Mouse (Mus musculus): ENCODE data around the gene Zfp473.
"Not testable (repeated sequence)": the region's sequence is repeated elsewhere in the genome, so short reads cannot be mapped to it uniquely, and the experiment has no call there.

Zfp473 gene

DNA sequence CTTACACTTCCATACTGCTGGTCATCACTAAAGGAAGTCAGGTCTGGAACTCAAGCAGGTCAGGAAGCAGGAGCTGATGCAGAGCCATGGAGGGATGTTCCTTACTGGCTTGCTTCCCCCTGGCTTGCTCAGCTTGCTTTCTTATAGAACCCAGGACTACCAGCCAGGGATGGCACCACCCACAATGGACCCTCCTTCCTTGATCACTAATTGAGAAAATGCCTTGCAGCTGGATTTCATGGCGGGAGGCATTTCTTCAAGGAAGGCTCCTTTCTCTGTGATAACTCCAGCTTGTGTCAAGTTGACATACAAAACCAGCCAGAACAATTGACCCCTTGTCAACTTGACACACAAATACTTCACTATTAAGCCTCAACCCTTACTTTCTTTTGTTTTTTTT lies at the start of gene Zfp473:
Zfp473 (minus strand) TSS at position 101 of the 400 bp plus-strand sequence.
- DNase-seq (ENCODE audit: low read depth): not testable (repeated sequence)

GRCm38 (mm10) chr7:44792781-44793180 lies 41.9 kb upstream of the Zfp473 start:
- DNase-seq (ENCODE audit: low read depth): peak; percentile 26

DNA sequence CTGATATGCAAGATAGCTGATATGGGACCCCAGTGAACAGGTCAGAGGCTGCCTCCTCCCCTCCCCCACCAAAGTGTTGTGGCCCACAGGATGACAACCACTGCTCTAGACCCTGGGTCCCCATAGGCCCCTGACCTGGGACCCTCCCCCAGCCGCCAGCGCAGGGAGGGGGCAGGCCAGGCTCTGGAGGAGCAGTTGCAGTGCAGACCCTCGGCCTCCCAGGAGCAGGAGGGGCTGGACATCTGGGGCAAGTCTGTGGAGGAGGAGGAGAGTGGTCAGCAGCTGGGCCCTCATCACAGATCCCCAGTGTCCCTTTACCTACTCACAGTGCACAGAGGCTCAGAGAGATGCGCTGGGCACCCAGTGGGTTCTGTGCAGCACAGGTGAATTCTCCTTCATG lies 39.2 kb upstream of the Zfp473 start:
- no peak for DNase-seq (ENCODE audit: low read depth)

GRCm38 (mm10) chr7:44789531-44789930 lies 38.7 kb upstream of the Zfp473 start:
- DNase-seq (ENCODE audit: low read depth): no peak

DNA sequence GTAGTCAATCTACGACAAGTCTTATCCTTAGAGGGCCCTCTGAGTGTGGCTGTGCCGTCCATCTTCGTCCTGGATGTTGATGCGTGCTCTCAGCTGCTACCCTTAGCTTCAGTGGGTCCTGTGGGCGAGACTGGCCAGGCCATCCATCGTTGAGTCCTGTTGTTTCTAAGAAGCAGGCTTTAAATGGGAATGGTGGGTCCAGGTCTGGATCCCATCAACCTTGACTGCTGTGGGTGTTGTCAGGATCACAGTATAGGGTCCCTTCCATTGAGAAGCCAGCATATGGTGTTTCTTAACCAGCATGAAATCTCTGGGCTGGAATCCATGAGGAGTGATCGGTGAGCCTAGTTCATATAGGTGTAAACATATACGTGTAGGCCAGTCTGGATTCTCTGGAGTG lies 29.3 kb upstream of the Zfp473 start:
- DNase-seq (ENCODE audit: low read depth): no peak

DNA sequence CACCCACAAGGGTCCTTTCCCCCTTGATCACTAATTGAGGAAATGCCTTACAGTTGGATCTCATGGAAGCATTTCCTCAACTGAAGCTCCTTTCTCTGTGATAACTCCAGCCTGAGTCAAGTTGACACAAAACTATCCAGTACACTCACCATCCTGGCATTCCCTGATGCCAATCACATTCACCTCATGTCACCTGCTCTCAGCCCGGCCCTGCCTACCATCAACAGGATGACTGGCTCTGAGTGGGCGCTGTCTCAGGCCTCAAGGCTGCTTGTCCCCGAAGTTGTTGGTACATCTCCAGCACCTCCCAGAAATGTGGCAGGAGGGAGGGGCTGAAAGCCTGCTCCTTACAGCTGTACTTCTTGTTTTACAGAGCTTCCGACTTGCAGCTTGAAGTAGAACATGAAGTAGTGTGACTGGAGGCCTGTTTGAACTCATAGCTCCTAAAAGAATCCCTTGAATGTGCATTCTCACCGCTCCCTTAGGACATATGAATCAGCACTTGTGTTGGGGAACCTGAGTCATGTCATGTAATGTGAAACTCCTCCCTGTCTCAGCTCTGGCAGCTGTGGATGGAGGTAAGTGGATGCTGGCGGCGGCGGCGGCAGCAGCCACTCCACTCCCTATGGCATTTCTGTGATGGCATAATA lies 26.1 kb upstream of the Zfp473 start:
- DNase-seq (ENCODE audit: low read depth): peak; percentile 17

GRCm38 (mm10) chr7:44772591-44773204 lies 21.8 kb upstream of the Zfp473 start:
- DNase-seq (ENCODE audit: low read depth): no peak

DNA sequence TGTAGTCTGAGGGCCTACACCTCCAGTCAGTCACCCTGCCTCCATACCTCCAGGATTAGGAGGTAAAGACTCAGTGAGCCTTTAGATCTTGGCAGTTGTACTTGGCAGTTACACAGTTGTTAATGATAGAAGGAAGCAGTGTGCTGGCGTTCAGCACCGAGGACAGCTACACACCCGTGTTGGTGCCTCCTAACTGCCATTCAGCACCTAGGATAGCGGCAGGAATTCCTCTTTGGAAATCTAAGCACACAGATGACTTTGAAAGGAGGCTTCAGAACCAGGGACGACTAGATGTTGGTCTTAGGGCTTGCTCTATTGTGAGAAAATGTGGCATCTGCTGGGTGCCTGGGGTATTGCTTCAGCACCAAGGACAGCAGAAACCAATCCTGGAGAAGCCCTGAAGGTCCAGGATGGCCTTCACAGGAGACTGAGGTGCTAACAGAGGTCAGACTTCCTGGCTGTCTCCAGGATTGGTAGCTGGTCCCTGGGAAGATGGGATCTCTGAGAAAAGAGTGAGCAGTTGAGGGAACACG lies 19.3 kb upstream of the Zfp473 start:
- DNase-seq (ENCODE audit: low read depth): peak; percentile 67

DNA sequence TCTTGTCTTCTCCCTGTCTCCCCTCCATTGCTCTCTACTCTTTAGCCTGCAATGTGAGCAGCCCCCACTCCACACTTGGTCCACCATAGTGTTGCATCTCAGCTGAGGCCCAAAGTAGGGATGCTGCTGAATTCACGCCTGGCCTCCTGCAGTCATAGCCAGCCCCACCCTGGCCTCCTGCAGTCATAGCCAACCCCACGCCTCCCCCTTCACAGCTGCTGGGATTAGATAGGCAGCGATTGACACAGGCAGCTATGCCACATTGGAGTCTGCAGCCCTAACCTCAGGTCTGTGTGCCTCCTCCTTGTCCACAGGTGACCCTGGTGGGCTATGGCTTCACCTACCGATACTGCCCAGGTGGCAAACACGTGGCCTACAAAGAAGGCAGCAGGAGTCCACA lies 17.3 kb upstream of the Zfp473 start:
- DNase-seq (ENCODE audit: low read depth): no peak

DNA sequence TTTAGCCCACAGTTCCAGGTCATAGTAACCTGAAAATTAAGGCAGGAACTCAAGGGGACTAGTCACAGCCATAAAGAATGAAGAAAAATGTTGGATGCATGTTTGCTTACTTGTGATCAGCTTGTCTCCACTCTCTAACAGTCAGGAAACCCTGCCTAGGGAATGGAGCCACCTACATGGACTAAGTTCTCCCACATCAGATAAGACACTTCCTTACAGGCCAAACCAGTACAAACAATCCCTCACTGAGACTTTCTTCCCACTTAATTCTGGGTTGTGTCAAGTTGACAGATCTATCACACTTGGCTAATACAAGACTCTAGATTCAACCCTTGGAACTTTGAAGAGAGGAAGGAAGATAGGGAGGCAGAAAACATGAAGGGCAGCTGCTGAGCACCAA lies 9.5 kb upstream of the Zfp473 start:
- DNase-seq (ENCODE audit: low read depth): no peak

DNA sequence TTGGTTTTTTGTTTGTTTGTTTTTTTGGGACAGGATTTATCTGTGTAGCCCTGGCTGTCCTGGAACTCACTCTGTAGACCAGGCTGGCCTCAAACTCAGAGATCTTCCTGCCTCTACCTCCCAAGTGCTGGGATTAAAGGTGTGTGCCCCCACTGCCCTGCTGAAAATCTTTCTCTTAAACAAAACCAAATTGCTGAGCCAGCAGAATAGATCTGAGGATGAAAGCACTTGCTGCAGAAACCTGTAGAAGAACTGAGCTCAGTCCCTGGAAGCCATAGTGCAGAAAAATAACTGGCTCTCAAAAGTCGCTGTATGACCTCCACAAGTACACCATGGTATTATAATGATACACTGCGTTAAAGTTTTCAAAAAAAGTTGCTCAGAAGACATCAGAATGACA lies 6.3 kb upstream of the Zfp473 start:
- no peak for DNase-seq (ENCODE audit: low read depth)

DNA sequence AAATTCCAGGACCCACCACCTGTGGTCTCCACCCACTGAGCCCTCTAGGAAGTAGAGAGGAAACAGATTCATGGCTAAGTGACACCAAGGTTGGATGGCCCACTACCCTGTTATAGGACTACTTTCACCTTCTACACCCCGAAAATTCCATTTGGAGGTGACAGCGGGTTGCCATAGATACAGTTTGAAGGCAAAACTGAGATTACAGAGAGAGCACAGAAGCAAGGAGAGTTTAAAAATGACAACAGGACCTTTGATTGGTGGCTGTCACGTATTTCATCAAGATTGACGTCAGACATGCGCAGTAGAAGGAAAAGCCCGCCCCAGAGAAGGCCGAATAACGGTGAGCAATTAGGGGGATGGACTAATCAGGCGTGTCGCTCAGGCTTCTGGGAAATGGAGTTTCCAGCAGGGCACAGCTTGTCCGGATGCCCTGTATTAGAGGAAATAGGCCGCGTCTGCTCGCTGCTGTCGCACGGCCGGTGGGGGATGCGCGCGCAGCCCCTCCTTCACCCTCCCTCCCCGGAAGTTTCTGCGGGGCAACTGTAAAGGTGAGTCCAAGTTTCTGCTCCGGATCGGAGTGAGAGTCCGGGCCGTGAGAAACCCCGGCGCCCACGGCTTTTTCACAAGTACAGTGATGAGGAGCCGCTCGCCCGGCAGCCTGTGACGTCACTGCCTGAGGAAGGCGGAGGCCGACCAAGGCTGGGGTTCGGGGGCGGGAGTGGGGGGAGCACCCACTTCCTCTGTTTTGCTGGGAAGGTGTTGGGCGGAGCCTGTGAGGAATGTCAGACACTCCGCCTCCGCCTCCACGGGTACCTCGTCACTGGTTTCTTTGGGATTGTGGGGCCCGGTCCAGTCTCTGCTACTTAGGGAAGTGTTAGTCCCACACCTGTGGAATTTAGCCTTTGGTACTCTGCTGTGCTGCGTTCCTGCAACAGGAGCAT lies 2.5 kb downstream of the Zfp473 start, which contains the start of gene Vrk3:
Vrk3 (plus strand) TSS at position 313 of the 944 bp plus-strand sequence.
- DNase-seq (ENCODE audit: low read depth): peak; percentile 99

DNA sequence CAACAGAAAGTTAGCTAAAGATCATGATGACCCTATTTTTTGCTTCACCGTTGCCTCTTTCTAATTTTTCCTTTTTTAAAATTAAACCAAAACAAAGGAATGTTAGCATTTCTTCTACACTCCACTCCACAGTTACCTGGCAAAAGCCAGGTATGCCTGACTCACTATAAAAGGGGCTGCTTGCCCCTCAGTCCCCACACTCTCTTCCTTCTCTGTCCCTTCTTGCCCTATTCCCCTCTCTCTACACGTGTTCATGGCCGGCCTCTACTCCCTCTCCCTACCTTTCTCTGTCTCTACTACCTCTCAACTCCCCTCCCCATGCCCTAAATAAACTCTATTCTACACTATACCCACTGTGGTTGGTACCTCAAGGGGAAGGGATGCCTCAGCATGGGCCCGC lies 3.7 kb downstream of the Zfp473 start:
- no peak for DNase-seq (ENCODE audit: low read depth)

DNA sequence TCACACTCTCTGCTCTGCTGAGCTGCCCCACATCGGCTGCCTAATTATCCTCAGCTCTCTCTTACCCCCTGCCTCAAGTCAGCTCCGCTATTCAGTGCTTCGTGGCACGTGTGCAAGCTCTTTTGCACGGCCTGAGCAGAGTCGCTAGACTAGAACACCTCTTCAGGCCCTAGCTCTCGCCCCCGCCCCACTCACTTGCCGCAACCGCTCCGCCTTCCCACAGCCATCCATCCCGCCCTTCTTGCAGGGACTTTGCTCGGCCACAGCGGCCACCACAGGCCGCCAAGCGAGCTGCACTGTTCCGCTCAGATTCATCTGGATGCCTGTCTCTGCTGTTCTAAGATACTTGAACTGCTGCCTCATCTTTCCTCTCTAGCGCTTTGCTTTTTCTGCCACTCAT lies 5.8 kb downstream of the Zfp473 start:
- DNase-seq (ENCODE audit: low read depth): peak; percentile 86

- DNase-seq (ENCODE audit: low read depth): no peak
These were observed 6.6 kb downstream of the Zfp473 start for GRCm38 (mm10) chr7:44744270-44744669.

GRCm38 (mm10) chr7:44741361-44741760 lies 9.5 kb downstream of the Zfp473 start:
- peak; percentile 98 for DNase-seq (ENCODE audit: low read depth)

GRCm38 (mm10) chr7:44733723-44734122 lies 17.1 kb downstream of the Zfp473 start:
- no peak for DNase-seq (ENCODE audit: low read depth)

GRCm38 (mm10) chr7:44728082-44728975 lies 22.5 kb downstream of the Zfp473 start:
- no peak for DNase-seq (ENCODE audit: low read depth)

GRCm38 (mm10) chr7:44727151-44727550 lies 23.7 kb downstream of the Zfp473 start:
- DNase-seq (ENCODE audit: low read depth): no peak

- peak; percentile 23 for DNase-seq (ENCODE audit: low read depth)
These were observed 24.5 kb downstream of the Zfp473 start for GRCm38 (mm10) chr7:44726343-44726742.

DNA sequence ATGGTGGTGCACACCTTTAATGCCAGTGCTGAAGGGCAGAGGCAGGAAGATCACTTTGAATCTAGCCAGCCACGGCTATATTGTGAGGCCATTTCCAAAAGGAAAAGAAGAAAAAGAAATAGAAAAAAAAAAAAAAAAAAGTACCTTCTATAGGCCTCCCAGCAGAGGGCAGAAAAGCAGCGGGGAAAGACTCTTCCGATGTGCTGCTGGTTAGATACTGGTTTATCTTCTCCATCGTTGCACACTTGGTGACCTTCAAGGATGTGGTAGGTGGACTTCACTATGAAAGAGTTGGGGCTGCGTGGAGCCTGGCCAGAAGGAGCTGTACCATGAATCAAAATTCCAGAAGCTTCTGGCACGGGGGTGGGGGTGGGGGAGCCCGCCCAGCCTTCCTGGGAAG lies 26.5 kb downstream of the Zfp473 start:
- DNase-seq (ENCODE audit: low read depth): peak; percentile 73

All from 416B (cell line).